Comparison of ENCODE assay signal across 8 mouse cellular contexts in the genomic region with DNA sequence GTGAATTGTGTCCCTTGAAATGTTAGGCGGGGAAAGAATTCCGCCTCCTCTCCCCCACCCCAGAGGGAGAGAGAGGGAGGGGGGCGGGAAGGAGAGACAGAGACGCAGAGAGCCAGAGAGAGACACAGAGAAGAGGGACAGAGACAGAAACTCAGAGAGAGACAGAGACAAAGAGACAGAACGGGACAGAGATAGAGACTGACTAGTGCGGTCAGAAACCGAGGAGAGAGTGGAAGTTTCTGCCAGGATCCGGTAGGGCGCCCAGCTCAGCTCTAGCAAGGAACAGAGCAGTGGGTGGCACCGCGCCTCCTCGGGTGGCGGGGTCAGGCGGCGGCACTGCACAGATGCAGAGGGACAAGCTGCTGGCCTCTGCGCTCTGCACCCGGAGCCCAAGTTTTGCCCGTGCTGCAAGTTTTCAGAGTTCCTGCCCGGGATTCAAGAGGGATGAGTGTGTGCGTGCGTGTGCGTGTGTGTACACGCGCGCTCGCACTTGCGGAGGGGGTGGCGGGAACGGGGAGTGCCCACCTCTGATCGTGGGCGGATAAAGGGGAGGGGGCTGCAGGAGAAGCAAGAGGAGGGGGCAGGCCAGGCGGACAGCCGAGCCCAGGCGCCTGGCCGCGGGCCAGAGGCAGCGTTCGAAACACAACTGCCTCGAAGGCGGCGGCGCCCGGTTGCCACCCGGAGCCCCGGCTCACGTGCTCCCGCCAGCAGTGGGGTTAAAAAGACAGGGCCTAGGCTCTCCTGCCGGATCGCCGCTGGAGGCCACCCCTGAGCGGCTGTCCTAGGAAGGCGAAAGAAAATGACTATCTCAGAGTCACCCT. TPM values are rescaled to one million over a fixed set of nuclear protein-coding genes. Genes with fewer than 3 reads are reported as not detected.
DNase-seq lines count a peak whose midpoint lies in the region; ATAC-seq lines count a peak whose summit lies in the region.

No protein-coding gene starts in this region.

- peak; percentile 40 for DNase-seq in adipocyte (ENCODE audit: low spot score)
- peak; percentile 15 for DNase-seq in ovary, postnatal 14 days (ENCODE audit: low spot score)
- no peak for DNase-seq in left cerebral cortex, postnatal 14 days (ENCODE audit: low spot score in 2 of 2)

- H3K36me3 ChIP-seq in erythroblast, embryonic 14.5 days (ENCODE audit: control insufficient read depth) = no peaks in the 10 kb centered on the region
- H3K36me3 ChIP-seq in forebrain, embryonic 13.5 days (ENCODE audit: poor library complexity, severe bottlenecking) = no peaks in the 10 kb centered on the region
- H3K36me3 ChIP-seq in intestine, embryonic 15.5 days = no peaks in the 10 kb centered on the region
- no peaks in the 10 kb centered on the region for H3K36me3 ChIP-seq in lung, embryonic 15.5 days

- H3K9ac ChIP-seq in forebrain, embryonic 13.5 days = peak overlapping the region; percentile 74
- H3K9ac ChIP-seq in intestine, embryonic 15.5 days = peak overlapping the region; percentile 99
- peak overlapping the region; percentile 70 for H3K9ac ChIP-seq in lung, embryonic 15.5 days

- H3K4me1 ChIP-seq in erythroblast, embryonic 14.5 days (ENCODE audit: control insufficient read depth) = no peaks in the 10 kb centered on the region; the same call in 1 of the 2 replicates
- H3K4me1 ChIP-seq in forebrain, embryonic 13.5 days = peaks cover 53% of the 10 kb centered on the region
- H3K4me1 ChIP-seq in intestine, embryonic 15.5 days (replicated peaks) = 0 out of 2 replicates have a peak, but pooled peaks cover 8% of the 10 kb centered on the region
- peaks cover 19% of the 10 kb centered on the region for H3K4me1 ChIP-seq in lung, embryonic 15.5 days

- ATAC-seq in erythroblast, adult 5-6 weeks (replicated peaks; ENCODE audit: low FRiP score, poor library complexity, severe bottlenecking) = no peak
- ATAC-seq in forebrain, embryonic 13.5 days = peak; percentile 62
- ATAC-seq in intestine, embryonic 15.5 days = peak; percentile 77
- ATAC-seq in lung, embryonic 15.5 days (ENCODE audit: borderline replicate concordance, extremely low read depth, low FRiP score, low TSS enrichment) = peak; percentile 75

- WGBS in forebrain, embryonic 13.5 days = under 1% methylated on average over 50 of the region's 52 CpGs
- 1% methylated on average over 51 of the region's 52 CpGs for WGBS in intestine, embryonic 15.5 days
- under 1% methylated on average over 50 of the region's 52 CpGs for WGBS in lung, embryonic 15.5 days

- H3K27ac ChIP-seq in forebrain, embryonic 13.5 days = peak overlapping the region; percentile 74
- H3K27ac ChIP-seq in intestine, embryonic 15.5 days = peak overlapping the region; percentile 97
- peak overlapping the region; percentile 93 for H3K27ac ChIP-seq in lung, embryonic 15.5 days

- intact Hi-C loops in left cerebral cortex, postnatal 14 days (cut with DNase I) = no loop called here

- no peaks in the 10 kb centered on the region for H3K9me3 ChIP-seq in erythroblast, embryonic 14.5 days (ENCODE audit: control insufficient read depth, low read length)
- H3K9me3 ChIP-seq in forebrain, embryonic 13.5 days (replicated peaks) = no peaks in the 10 kb centered on the region
- H3K9me3 ChIP-seq in intestine, embryonic 15.5 days = no peaks in the 10 kb centered on the region
- H3K9me3 ChIP-seq in lung, embryonic 15.5 days = no peaks in the 10 kb centered on the region

- H3K4me3 ChIP-seq in erythroblast, embryonic 14.5 days (replicated peaks) = peak overlapping the region; percentile 55
- H3K4me3 ChIP-seq in forebrain, embryonic 13.5 days = peak overlapping the region; percentile 83
- peak overlapping the region; percentile 82 for H3K4me3 ChIP-seq in intestine, embryonic 15.5 days (replicated peaks)
- peak overlapping the region; percentile 72 for H3K4me3 ChIP-seq in lung, embryonic 15.5 days

- peaks cover 64% of the 10 kb centered on the region for H3K27me3 ChIP-seq in erythroblast, embryonic 14.5 days (ENCODE audit: control insufficient read depth)
- H3K27me3 ChIP-seq in forebrain, embryonic 13.5 days = peaks cover 3% of the 10 kb centered on the region; the same call in 1 of the 2 replicates
- no peaks in the 10 kb centered on the region for H3K27me3 ChIP-seq in intestine, embryonic 15.5 days (replicated peaks)
- H3K27me3 ChIP-seq in lung, embryonic 15.5 days = no peaks in the 10 kb centered on the region

- peak overlapping the region; percentile 88 for H3K4me2 ChIP-seq in forebrain, embryonic 13.5 days
- H3K4me2 ChIP-seq in intestine, embryonic 15.5 days (replicated peaks) = peak overlapping the region; percentile 98
- H3K4me2 ChIP-seq in lung, embryonic 15.5 days = peak overlapping the region; percentile 98

RNA-seq across cellular contexts. Expression of a gene that starts 0.5 kb away (rescaled TPM):
- polyA plus RNA-seq in erythroblast, embryonic 14.5 days (2012) = 0.02 and 0.05 TPM in 2 replicates
- total RNA-seq in erythroblast, adult 5-6 weeks (2015; ENCODE audit: low replicate concordance) = not detected in 2 replicates
- total RNA-seq in erythroblast, adult 5-6 weeks (2017; ENCODE audit: low replicate concordance) = 0.14 TPM in 1 of 2 replicates, not detected in the other
- polyA plus RNA-seq in forebrain, embryonic 13.5 days (2015; fragmentation: Nextera tagmentation; extraction: Ambion mirVana) = 12.1 and 15.1 TPM in 2 replicates
- 33.9 and 41.2 TPM in 2 replicates for polyA plus RNA-seq in intestine, embryonic 15.5 days (2015; fragmentation: Nextera tagmentation; extraction: Ambion mirVana)
- 7.8 and 8.7 TPM in 2 replicates for polyA plus RNA-seq in lung, embryonic 15.5 days (2015; fragmentation: Nextera tagmentation; extraction: Ambion mirVana)
- under 1 TPM in 1 of 2 experiments, not detected in 1; 0.11 TPM for total RNA-seq in left cerebral cortex, postnatal 14 days (2021)

Comparison
In these comparisons a context has a peak if more than half of its experiments do, and no peak if none do; other contexts are left out.
1. DNase-seq: peak in adipocyte (single experiment) and ovary, postnatal 14 days (single experiment); none in left cerebral cortex, postnatal 14 days (0 of 2).
2. Peak in every context shown above with its lines, with median percentiles within 50 percentile points of each other: H3K4me3 ChIP-seq, H3K27ac ChIP-seq, H3K4me2 ChIP-seq and H3K9ac ChIP-seq.